ENCODE assay signal across 8 mouse cellular contexts in the genomic region with DNA sequence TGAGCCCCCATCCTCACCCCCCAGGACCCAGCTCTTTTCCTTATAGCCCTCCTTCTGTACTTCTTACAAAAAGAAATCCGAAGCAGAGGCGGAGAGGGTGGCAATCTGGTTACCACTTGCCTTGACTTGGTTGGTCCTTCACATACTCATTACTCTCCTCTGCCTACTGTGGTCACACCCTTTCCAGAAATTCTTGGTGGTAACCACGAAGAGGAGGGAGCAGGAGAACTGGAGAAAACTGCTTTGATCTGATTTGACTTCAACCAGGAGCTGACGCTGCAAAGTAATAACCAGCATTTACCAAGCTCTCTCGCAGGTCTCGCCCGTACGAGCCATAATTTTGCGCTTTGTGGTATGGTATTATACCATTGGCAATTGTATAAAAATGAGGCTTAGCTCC. TPM values are rescaled to one million over a fixed set of nuclear protein-coding genes. Genes with fewer than 3 reads are reported as not detected.
DNase-seq lines count a peak whose midpoint lies in the region; ATAC-seq and TF ChIP-seq lines count a peak whose summit lies in the region.

No protein-coding gene starts in this region.

- no peak for ATAC-seq in liver, embryonic 11.5 days (replicated peaks; ENCODE audit: low FRiP score)

- H3K27ac ChIP-seq in gastrocnemius, adult 2 months: peak overlapping the region; percentile 94
- peak overlapping the region; percentile 92; the same call in 1 of the 2 replicates for H3K27ac ChIP-seq in liver, embryonic 11.5 days (ENCODE audit: low read depth, low read length)

- no peak for DNase-seq in gastrocnemius, adult 2 months
- no peak for DNase-seq in gastrocnemius, postnatal 36 days
- DNase-seq in 3T3-L1 (ENCODE audit: low read depth, low spot score): peak; percentile 63
- DNase-seq in liver, embryonic 11.5 days (ENCODE audit: low spot score): no peak
- no peak for DNase-seq in adrenal gland, adult 2 months
- no peak for DNase-seq in retina, embryonic 14.5 days (ENCODE audit: low spot score)
- no peak for DNase-seq in left cerebral cortex, adult 8-10 months (ENCODE audit: low spot score in 2 of 2)

- peak overlapping the region; percentile 80 for H3K4me3 ChIP-seq in gastrocnemius, adult 2 months
- H3K4me3 ChIP-seq in erythroblast, embryonic 14.5 days (replicated peaks): peak overlapping the region; percentile 85
- H3K4me3 ChIP-seq in liver, embryonic 11.5 days (ENCODE audit: low read depth, low read length): peak overlapping the region; percentile 88

- 53% methylated on average over 9 of the region's 9 CpGs for WGBS in liver, embryonic 11.5 days

- H3K27me3 ChIP-seq in erythroblast, embryonic 14.5 days (ENCODE audit: control insufficient read depth): no peaks in the 10 kb centered on the region
- H3K27me3 ChIP-seq in liver, embryonic 11.5 days (replicated peaks; ENCODE audit: control insufficient read depth, insufficient read depth, low read length): no peaks in the 10 kb centered on the region

- H3K9ac ChIP-seq in liver, embryonic 11.5 days (ENCODE audit: low read depth, low read length): peak overlapping the region; percentile 95

- H3K36me3 ChIP-seq in erythroblast, embryonic 14.5 days (ENCODE audit: control insufficient read depth): peaks cover 70% of the 10 kb centered on the region
- peaks cover 24% of the 10 kb centered on the region for H3K36me3 ChIP-seq in liver, embryonic 11.5 days (ENCODE audit: control insufficient read depth, insufficient read depth, low read length)

- H3K4me1 ChIP-seq in erythroblast, embryonic 14.5 days (ENCODE audit: control insufficient read depth): peaks cover 58% of the 10 kb centered on the region
- peaks cover 13% of the 10 kb centered on the region for H3K4me1 ChIP-seq in liver, embryonic 11.5 days (replicated peaks; ENCODE audit: control insufficient read depth, insufficient read depth, low read length)

- no peaks in the 10 kb centered on the region for H3K9me3 ChIP-seq in erythroblast, embryonic 14.5 days (ENCODE audit: control insufficient read depth, low read length)
- H3K9me3 ChIP-seq in liver, embryonic 11.5 days (ENCODE audit: control insufficient read depth, low read length): no peaks in the 10 kb centered on the region

- intact Hi-C loops in gastrocnemius, adult 2 months (cut with DNase I): no loop called here
- intact Hi-C loops in gastrocnemius, postnatal 36 days (cut with DNase I): no loop called here

- no peak for TF ChIP-seq CTCF in gastrocnemius, adult 2 months (IDR thresholded peaks at IDR 0.05)

- H3K4me2 ChIP-seq in liver, embryonic 11.5 days: peak overlapping the region; percentile 95

RNA-seq across cellular contexts. Expression of gene Pigw, which starts 0.9 kb away (rescaled TPM):
- total RNA-seq in gastrocnemius, adult 2 months (2021): 1 to 10 TPM; 5.1 to 5.3 TPM
- 1 to 10 TPM; 4.0 to 5.5 TPM for total RNA-seq in gastrocnemius, postnatal 36 days (2021)
- 0.11 and 0.14 TPM in 2 replicates for polyA plus RNA-seq in erythroblast, embryonic 14.5 days (2012)
- 4.4 and 5.0 TPM in 2 replicates for polyA plus RNA-seq in liver, embryonic 11.5 days (2014; fragmentation: Nextera tagmentation; extraction: Ambion mirVana)
- 10 to 100 TPM in 1 of 2 experiments, 1 to 10 TPM in 1; 6.5 to 10.1 TPM for total RNA-seq in adrenal gland, adult 2 months (2021)
- polyA plus RNA-seq in adrenal gland, adult 2 months (2012; rRNA removed): 1.2 and 1.9 TPM in 2 replicates
- total RNA-seq in left cerebral cortex, adult 8-10 months (2022): 1 to 10 TPM; 6.0 to 8.7 (median 7.6) TPM

RNA-seq across cellular contexts. Expression of gene Myo19, which starts 1.0 kb away (rescaled TPM):
- total RNA-seq in gastrocnemius, adult 2 months (2021): 1 to 10 TPM; 3.1 to 4.6 TPM
- total RNA-seq in gastrocnemius, postnatal 36 days (2021): 1 to 10 TPM; 1.9 to 3.6 TPM
- 1.1 and 1.2 TPM in 2 replicates for polyA plus RNA-seq in erythroblast, embryonic 14.5 days (2012)
- polyA plus RNA-seq in liver, embryonic 11.5 days (2014; fragmentation: Nextera tagmentation; extraction: Ambion mirVana): 10.3 and 12.4 TPM in 2 replicates
- 10 to 100 TPM in 1 of 2 experiments, 1 to 10 TPM in 1; 9.3 to 13.2 TPM for total RNA-seq in adrenal gland, adult 2 months (2021)
- polyA plus RNA-seq in adrenal gland, adult 2 months (2012; rRNA removed): 11.4 and 12.7 TPM in 2 replicates
- 10 to 100 TPM in 3 of 4 experiments, 1 to 10 TPM in 1; 9.5 to 13.9 (median 11.7) TPM for total RNA-seq in left cerebral cortex, adult 8-10 months (2022)

RNA-seq across cellular contexts. Expression of gene Ggnbp2, which starts 10.4 kb away (rescaled TPM):
- total RNA-seq in gastrocnemius, adult 2 months (2021): 10 to 100 TPM; 35.5 to 45.7 TPM
- 10 to 100 TPM; 30.6 to 40.6 TPM for total RNA-seq in gastrocnemius, postnatal 36 days (2021)
- polyA plus RNA-seq in erythroblast, embryonic 14.5 days (2012): 10.5 and 13.1 TPM in 2 replicates
- 78.0 and 80.2 TPM in 2 replicates for polyA plus RNA-seq in liver, embryonic 11.5 days (2014; fragmentation: Nextera tagmentation; extraction: Ambion mirVana)
- 10 to 100 TPM; 67.1 to 87.0 TPM for total RNA-seq in adrenal gland, adult 2 months (2021)
- polyA plus RNA-seq in adrenal gland, adult 2 months (2012; rRNA removed): 7.5 and 8.2 TPM in 2 replicates
- 100 to 1,000 TPM in 1 of 4 experiments, 10 to 100 TPM in 3; 88.0 to 102 (median 97.7) TPM for total RNA-seq in left cerebral cortex, adult 8-10 months (2022)

RNA-seq across cellular contexts. Expression of gene Znhit3, which starts 35.2 kb away (rescaled TPM):
- 10 to 100 TPM; 13.7 to 16.5 TPM for total RNA-seq in gastrocnemius, adult 2 months (2021)
- 10 to 100 TPM; 11.7 to 12.8 TPM for total RNA-seq in gastrocnemius, postnatal 36 days (2021)
- polyA plus RNA-seq in erythroblast, embryonic 14.5 days (2012): 0.20 and 0.47 TPM in 2 replicates
- polyA plus RNA-seq in liver, embryonic 11.5 days (2014; fragmentation: Nextera tagmentation; extraction: Ambion mirVana): 85.8 and 91.9 TPM in 2 replicates
- 10 to 100 TPM in 1 of 2 experiments, 1 to 10 TPM in 1; 8.6 to 13.7 TPM for total RNA-seq in adrenal gland, adult 2 months (2021)
- 5.8 and 6.2 TPM in 2 replicates for polyA plus RNA-seq in adrenal gland, adult 2 months (2012; rRNA removed)
- total RNA-seq in left cerebral cortex, adult 8-10 months (2022): 10 to 100 TPM; 30.3 to 33.0 (median 32.5) TPM

RNA-seq across cellular contexts. Expression of gene Dhrs11, which starts 52.2 kb away (rescaled TPM):
- 10 to 100 TPM; 34.5 to 36.6 TPM for total RNA-seq in gastrocnemius, adult 2 months (2021)
- 10 to 100 TPM; 30.6 to 33.4 TPM for total RNA-seq in gastrocnemius, postnatal 36 days (2021)
- 45.7 and 48.5 TPM in 2 replicates for polyA plus RNA-seq in erythroblast, embryonic 14.5 days (2012)
- 115 and 119 TPM in 2 replicates for polyA plus RNA-seq in liver, embryonic 11.5 days (2014; fragmentation: Nextera tagmentation; extraction: Ambion mirVana)
- 10 to 100 TPM; 41.6 to 42.4 TPM for total RNA-seq in adrenal gland, adult 2 months (2021)
- polyA plus RNA-seq in adrenal gland, adult 2 months (2012; rRNA removed): 88.1 and 97.1 TPM in 2 replicates
- 1 to 10 TPM; 6.8 to 8.5 (median 7.6) TPM for total RNA-seq in left cerebral cortex, adult 8-10 months (2022)
